In genomic region chr3:91416137-91416536, GRCm38 (mm10) we compare ENCODE assay signal across 12 mouse cellular contexts.
DNase-seq lines count a peak whose midpoint lies in the region; ATAC-seq and TF ChIP-seq lines count a peak whose summit lies in the region.
"Had no signal": no experiment of that assay in that cellular context is flagged by ENCODE, and none has a peak within 500 bp of the region (broad histone marks: within the 10 kb centered on the region; RNA-seq: fewer than 3 reads in every experiment).

No protein-coding gene starts in this region.

- no peaks in the 10 kb centered on the region for H3K36me3 ChIP-seq in forebrain, embryonic 14.5 days (ENCODE audit: control insufficient read depth, insufficient read depth, low read length)
- no peaks in the 10 kb centered on the region for H3K36me3 ChIP-seq in forebrain, embryonic 12.5 days (replicated peaks)
- H3K36me3 ChIP-seq in lung, postnatal 0 days (ENCODE audit: insufficient read depth, low read length) = no peaks in the 10 kb centered on the region
- no peaks in the 10 kb centered on the region for H3K36me3 ChIP-seq in forebrain, embryonic 11.5 days (ENCODE audit: control insufficient read depth, insufficient read depth, low read length)
- H3K36me3 ChIP-seq: embryonic facial prominence, embryonic 15.5 days; liver, embryonic 13.5 days; neural tube, embryonic 13.5 days had no signal

- H3K9ac ChIP-seq in forebrain, embryonic 14.5 days (ENCODE audit: low read length) = no peak overlapping the region
- H3K9ac ChIP-seq in forebrain, embryonic 12.5 days = no peak overlapping the region
- H3K9ac ChIP-seq in lung, postnatal 0 days (replicated peaks; ENCODE audit: low read depth) = no peak overlapping the region
- H3K9ac ChIP-seq in forebrain, embryonic 11.5 days (ENCODE audit: low read length) = no peak overlapping the region
- H3K9ac ChIP-seq: embryonic facial prominence, embryonic 15.5 days; liver, embryonic 13.5 days; neural tube, embryonic 13.5 days had no signal

- no peak for ATAC-seq in forebrain, embryonic 14.5 days
- no peak for ATAC-seq in forebrain, embryonic 12.5 days (ENCODE audit: low FRiP score)
- ATAC-seq in lung, postnatal 0 days = no peak
- ATAC-seq in megakaryocyte progenitor cell, adult 5-6 weeks (replicated peaks; ENCODE audit: poor library complexity) = 0 out of 2 replicates have a peak, but pooled peaks have one; percentile 48
- ATAC-seq in forebrain, embryonic 11.5 days (replicated peaks; ENCODE audit: low FRiP score) = no peak

- TF ChIP-seq CTCF in lung, postnatal 0 days (IDR thresholded peaks at IDR 0.05) = peak; percentile 33
- TF ChIP-seq CTCF in lung, adult 2 months (IDR thresholded peaks at IDR 0.05; ENCODE audit: insufficient read depth, low read length) = no peak
- TF ChIP-seq CTCF in brain, embryonic 14.5 days (IDR thresholded peaks at IDR 0.05; ENCODE audit: borderline replicate concordance, extremely low read depth, insufficient read depth, insufficient read length) = peak; percentile 14; the same call in 1 of the 2 replicates

- H3K27ac ChIP-seq in forebrain, embryonic 14.5 days (ENCODE audit: low read depth, low read length) = no peak overlapping the region
- no peak overlapping the region for H3K27ac ChIP-seq in forebrain, embryonic 12.5 days
- no peak overlapping the region for H3K27ac ChIP-seq in lung, postnatal 0 days (ENCODE audit: low read length)
- no peak overlapping the region for H3K27ac ChIP-seq in forebrain, embryonic 11.5 days (ENCODE audit: low read depth, low read length)
- H3K27ac ChIP-seq: embryonic facial prominence, embryonic 15.5 days; liver, embryonic 13.5 days; neural tube, embryonic 13.5 days had no signal

- peaks cover 7% of the 10 kb centered on the region; the same call in 1 of the 2 replicates for H3K9me3 ChIP-seq in forebrain, embryonic 14.5 days (replicated peaks; ENCODE audit: control insufficient read depth, low read length)
- peaks cover 10% of the 10 kb centered on the region; the same call in 1 of the 2 replicates for H3K9me3 ChIP-seq in forebrain, embryonic 12.5 days
- H3K9me3 ChIP-seq in lung, postnatal 0 days (ENCODE audit: low read length) = no peaks in the 10 kb centered on the region
- peaks cover 2% of the 10 kb centered on the region; the same call in 1 of the 2 replicates for H3K9me3 ChIP-seq in forebrain, embryonic 11.5 days (ENCODE audit: control insufficient read depth, low read length)
- H3K9me3 ChIP-seq: embryonic facial prominence, embryonic 15.5 days; liver, embryonic 13.5 days had no signal

- no peak overlapping the region for H3K4me3 ChIP-seq in forebrain, embryonic 14.5 days (ENCODE audit: low read depth, low read length)
- H3K4me3 ChIP-seq in forebrain, embryonic 12.5 days (replicated peaks) = no peak overlapping the region
- no peak overlapping the region for H3K4me3 ChIP-seq in lung, postnatal 0 days (ENCODE audit: low read depth, low read length)
- H3K4me3 ChIP-seq in lung, adult 2 months (replicated peaks; ENCODE audit: extremely low read depth, low read depth, low read length) = no peak overlapping the region
- H3K4me3 ChIP-seq in forebrain, embryonic 11.5 days (ENCODE audit: low read depth, low read length) = no peak overlapping the region
- H3K4me3 ChIP-seq: embryonic facial prominence, embryonic 15.5 days; liver, embryonic 13.5 days; neural tube, embryonic 13.5 days had no signal

- no peaks in the 10 kb centered on the region for H3K4me1 ChIP-seq in forebrain, embryonic 14.5 days (ENCODE audit: control insufficient read depth, insufficient read depth, low read length)
- H3K4me1 ChIP-seq in forebrain, embryonic 12.5 days = no peaks in the 10 kb centered on the region
- H3K4me1 ChIP-seq in lung, postnatal 0 days (ENCODE audit: insufficient read depth, low read depth, low read length) = no peaks in the 10 kb centered on the region
- no peaks in the 10 kb centered on the region for H3K4me1 ChIP-seq in lung, adult 2 months (ENCODE audit: control insufficient read depth, insufficient read depth, low read length)
- no peaks in the 10 kb centered on the region for H3K4me1 ChIP-seq in forebrain, embryonic 11.5 days (replicated peaks; ENCODE audit: control insufficient read depth, insufficient read depth, low read length)
- H3K4me1 ChIP-seq: embryonic facial prominence, embryonic 15.5 days; liver, embryonic 13.5 days; neural tube, embryonic 13.5 days had no signal

- H3K4me2 ChIP-seq in forebrain, embryonic 14.5 days (ENCODE audit: low read length) = no peak overlapping the region
- no peak overlapping the region for H3K4me2 ChIP-seq in forebrain, embryonic 12.5 days
- H3K4me2 ChIP-seq in lung, postnatal 0 days (replicated peaks; ENCODE audit: low read depth, low read length) = no peak overlapping the region
- no peak overlapping the region for H3K4me2 ChIP-seq in forebrain, embryonic 11.5 days (ENCODE audit: low read depth, low read length, severe bottlenecking)
- H3K4me2 ChIP-seq: embryonic facial prominence, embryonic 15.5 days; liver, embryonic 13.5 days; neural tube, embryonic 13.5 days had no signal

- 42% methylated on average over 3 of the region's 3 CpGs for WGBS in forebrain, embryonic 14.5 days
- WGBS in forebrain, embryonic 12.5 days = 40% methylated on average over 3 of the region's 3 CpGs
- 30% methylated on average over 3 of the region's 3 CpGs for WGBS in lung, postnatal 0 days
- 33% methylated on average over 3 of the region's 3 CpGs for WGBS in lung, adult 2 months
- 36% methylated on average over 3 of the region's 3 CpGs for WGBS in forebrain, embryonic 11.5 days

- no peaks in the 10 kb centered on the region for H3K27me3 ChIP-seq in forebrain, embryonic 14.5 days (replicated peaks; ENCODE audit: control insufficient read depth, insufficient read depth, low read length)
- H3K27me3 ChIP-seq in forebrain, embryonic 12.5 days = no peaks in the 10 kb centered on the region
- no peaks in the 10 kb centered on the region for H3K27me3 ChIP-seq in lung, postnatal 0 days (replicated peaks; ENCODE audit: insufficient read depth, low read length)
- no peaks in the 10 kb centered on the region for H3K27me3 ChIP-seq in forebrain, embryonic 11.5 days (ENCODE audit: control insufficient read depth, insufficient read depth, low read length)
- H3K27me3 ChIP-seq: embryonic facial prominence, embryonic 15.5 days; liver, embryonic 13.5 days; neural tube, embryonic 13.5 days had no signal

- TF ChIP-seq EP300 in lung, postnatal 0 days (IDR thresholded peaks at IDR 0.05) = no peak

- peak; percentile 2 for DNase-seq in forebrain, embryonic 14.5 days (ENCODE audit: low spot score)
- no peak for DNase-seq in lung, postnatal 0 days (ENCODE audit: low spot score)
- no peak for DNase-seq in lung, adult 2 months
- DNase-seq in brain, embryonic 14.5 days (ENCODE audit: low read depth) = peak; percentile 0
- no peak for DNase-seq in thymus, postnatal 25 days
- no peak for DNase-seq in forebrain, embryonic 11.5 days (ENCODE audit: low spot score)
- DNase-seq: heart, postnatal 14 days; liver, embryonic 13.5 days had no signal

- no peak for TF ChIP-seq POLR2A in lung, adult 2 months (IDR thresholded peaks at IDR 0.05; ENCODE audit: borderline replicate concordance, extremely low read depth, low read depth, low read length)
- TF ChIP-seq POLR2A in brain, embryonic 14.5 days (IDR thresholded peaks at IDR 0.05; ENCODE audit: borderline replicate concordance, extremely low read depth, insufficient read depth, insufficient read length, poor library complexity, severe bottlenecking) = no peak

Comparison
In these comparisons a context has a peak if more than half of its experiments do, and no peak if none do; other contexts are left out.
1. DNase-seq: peak in forebrain, embryonic 14.5 days (single experiment) and brain, embryonic 14.5 days (single experiment); none in lung, postnatal 0 days (single experiment), lung, adult 2 months (single experiment), thymus, postnatal 25 days (single experiment) and forebrain, embryonic 11.5 days (single experiment).